Mouse (Mus musculus) stomach, postnatal 0 days (tissue): ENCODE results near the gene Akap6.

ENCODE experiments used
- CTCF ChIP-seq: IDR thresholded peaks from 2 replicates; pipeline ENCODE4 v1.5.1; 2016; ENCODE audit warnings: antibody characterized with exemption, low read depth, mild to moderate bottlenecking, moderate library complexity
- EP300 ChIP-seq: optimal IDR thresholded peaks from 2 replicates; pipeline ENCODE3; 2016; ENCODE audit warnings: antibody characterized with exemption

GRCm38 (mm10) chr12:52910819-52911218 lies 211.6 kb downstream of the Akap6 start:
- TF ChIP-seq CTCF (peak; percentile 96), EP300 (no peak)
